Mouse (Mus musculus) myocyte (in vitro differentiated cells): ENCODE data around the gene Nkiras2.

Experiments used
- MAX ChIP-seq: IDR thresholded peaks from one replicate; pipeline ENCODE4 v1.6.1; 2011; ENCODE audit warnings: low read depth, mild to moderate bottlenecking, control low read depth
- POLR2A ChIP-seq: IDR thresholded peaks from one replicate; pipeline ENCODE4 v1.6.1; 2011; ENCODE audit warnings: low read depth, mild to moderate bottlenecking, control low read depth, moderate library complexity; ENCODE audit not compliant: insufficient read length

GRCm38 (mm10) chr11:100579116-100579799 is 39.8 kb upstream of the Nkiras2 start:
- TF ChIP-seq MAX (no peak), POLR2A (no peak)
